Mouse (Mus musculus): ENCODE results near the gene Bank1. TPM values are rescaled to one million over a fixed set of nuclear protein-coding genes. Genes with fewer than 3 reads are reported as not detected.

The Bank1 gene
- 10 to 100 TPM in 1 of 2 experiments, 1 to 10 TPM in 1; 7.5 to 10.3 TPM for total RNA-seq (2023)

DNA sequence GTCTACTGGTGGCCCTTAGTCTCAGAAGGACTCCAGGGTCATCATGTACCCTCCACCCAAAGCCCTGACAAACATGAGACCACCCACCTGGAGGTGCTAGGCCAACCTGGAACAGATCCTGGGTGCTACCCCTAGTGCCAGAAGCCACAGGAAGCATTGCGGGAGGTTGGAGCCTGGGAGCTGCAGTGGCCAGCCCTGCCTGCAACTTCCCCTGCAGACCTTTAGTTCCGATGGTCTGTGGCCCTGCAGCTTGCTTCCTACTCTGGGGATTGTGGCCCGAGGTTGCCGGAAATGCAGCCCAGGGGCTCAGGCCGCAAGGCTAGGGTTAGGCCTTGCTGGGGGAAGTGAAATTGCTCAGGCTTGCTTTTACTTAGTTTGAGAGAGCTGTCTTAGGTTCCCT is at the start of gene Bank1:
Gene Bank1, minus strand, starts transcription at position 284 of the 400 bp plus-strand sequence.

